Mouse (Mus musculus) midbrain, embryonic 14.5 days (tissue): Measurements from ENCODE around the gene Hsdl2. TPM values are rescaled to one million over a fixed set of nuclear protein-coding genes. Genes with fewer than 3 reads are reported as not detected.

Source experiments
- ATAC-seq: fragments of 200-750 bp; cut with Nextera tagmentation; 2 replicates; pipeline ENCODE4 v1.8.0; 2017; ENCODE audit warnings: moderate number of reproducible peaks, moderate library complexity; ENCODE audit not compliant: low FRiP score, low TSS enrichment
- DNase-seq: peaks from one replicate; pipeline ENCODE4 v3.0.0-alpha.2; 2015
- H3K27ac ChIP-seq: fragments of 300-500 bp; sonication (generic); replicated peaks from 2 replicates; pipeline ENCODE4 v1.5.1; 2014; ENCODE audit warnings: mild to moderate bottlenecking, low read depth, low read length, moderate library complexity
- H3K27me3 ChIP-seq: fragments of 300-500 bp; sonication (generic); 2 replicates; pipeline ENCODE4 v1.6.1; 2014; ENCODE audit warnings: low read length, control low read depth, mixed read lengths; ENCODE audit not compliant: control insufficient read depth, insufficient read depth
- H3K36me3 ChIP-seq: fragments of 300-500 bp; sonication (generic); 2 replicates; pipeline ENCODE4 v1.6.1; 2014; ENCODE audit warnings: low read length, control low read depth; ENCODE audit not compliant: control insufficient read depth, insufficient read depth
- H3K4me1 ChIP-seq: fragments of 300-500 bp; sonication (generic); 2 replicates; pipeline ENCODE4 v1.6.1; 2014; ENCODE audit warnings: mild to moderate bottlenecking, antibody characterized with exemption, low read length, control low read depth; ENCODE audit not compliant: control insufficient read depth, insufficient read depth
- H3K4me2 ChIP-seq: fragments of 300-500 bp; sonication (generic); 2 replicates; pipeline ENCODE4 v1.6.1; 2014; ENCODE audit warnings: mild to moderate bottlenecking, low read length, moderate library complexity
- H3K4me3 ChIP-seq: fragments of 300-500 bp; sonication (generic); replicated peaks from 2 replicates; pipeline ENCODE4 v1.5.1; 2014; ENCODE audit warnings: low read depth, low read length
- H3K9ac ChIP-seq: fragments of 300-500 bp; sonication (generic); replicated peaks from 2 replicates; pipeline ENCODE4 v1.6.1; 2014; ENCODE audit warnings: mild to moderate bottlenecking, low read length, moderate library complexity
- H3K9me3 ChIP-seq: fragments of 300-500 bp; sonication (generic); 2 replicates; pipeline ENCODE4 v1.6.1; 2016; ENCODE audit warnings: low read length, control low read depth, mixed read lengths; ENCODE audit not compliant: control insufficient read depth
- WGBS: fragments of 180-500 bp; shearing (Covaris S2); extraction: QIAGEN DNeasy Blood & Tissue Kit; methylation state at CpG from one replicate; pipeline ENCODE4 v1.1.7; 2014; 5-methylcytosine and 5-hydroxymethylcytosine counted together
- polyA plus RNA-seq: library from polyadenylated mRNA; unstranded; fragments of >200 nt; fragmentation: Nextera tagmentation; extraction: Ambion mirVana; gene quantifications from 2 replicates; pipeline ENCODE4 v1.2.1, GENCODE M21; 2014

The Hsdl2 gene
- polyA plus RNA-seq, 1 experiment from 2014 or later, result 31.7 TPM

DNA sequence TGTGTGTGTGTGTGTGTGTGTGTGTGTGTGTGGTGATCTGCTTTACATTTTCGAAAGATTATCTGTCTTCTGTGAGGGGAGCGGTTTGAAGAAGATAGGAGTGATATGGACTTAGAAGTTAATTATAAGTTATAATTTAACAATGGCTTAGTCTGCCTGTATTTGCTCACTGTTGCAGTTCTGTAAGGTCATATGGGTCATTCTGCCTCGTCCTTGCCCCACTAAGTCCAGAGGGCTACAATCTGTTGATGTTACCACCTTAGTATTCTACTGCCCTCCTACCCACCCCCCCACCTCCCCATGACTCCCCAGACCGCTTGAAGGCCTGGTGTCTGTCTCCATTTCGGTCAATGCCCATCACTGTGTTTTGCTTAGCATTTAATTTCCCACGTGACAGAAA, 82.1 kb downstream of the Hsdl2 start:
- 95% methylated on average over 6 of the region's 6 CpGs for WGBS

DNA sequence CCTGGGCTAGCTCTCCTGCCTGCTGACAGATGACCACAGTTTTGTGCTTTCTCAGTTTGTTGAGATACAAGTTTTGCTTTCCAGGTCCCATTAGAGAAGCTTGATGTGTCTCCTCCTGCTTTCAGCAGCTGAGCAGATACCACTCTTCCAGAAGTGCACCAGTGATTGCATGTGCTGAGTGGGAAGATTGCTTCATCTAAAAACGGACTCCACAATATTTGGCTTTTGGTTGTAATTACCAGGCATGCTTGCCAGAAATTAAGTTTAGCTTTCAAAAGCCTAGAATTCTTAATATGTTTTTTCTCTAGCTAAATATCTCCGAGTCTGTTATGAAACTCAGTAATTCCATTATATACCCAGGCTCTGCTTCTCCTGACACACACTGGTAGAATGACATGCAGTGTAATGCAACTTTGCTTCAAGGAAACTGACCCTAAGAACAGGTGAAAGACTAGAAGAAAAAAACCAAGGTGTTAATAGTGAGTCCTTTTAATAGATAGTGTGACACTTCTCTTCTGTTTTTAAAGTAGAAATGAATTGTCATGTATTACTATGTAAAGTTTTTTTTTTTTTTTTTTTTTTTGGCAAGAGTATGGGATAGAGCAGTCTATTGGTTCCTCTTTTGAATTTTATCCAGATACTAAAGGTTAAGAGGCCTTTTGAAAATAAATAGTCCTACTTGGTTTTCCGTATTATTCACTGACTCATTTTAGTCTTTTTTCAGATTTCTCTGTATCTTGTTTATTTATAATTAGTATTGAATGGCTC, 85.4 kb downstream of the Hsdl2 start:
- WGBS, result 92% methylated on average over 3 of the region's 3 CpGs

More for the DNA sequence above, 82.1 kb downstream of the Hsdl2 start:
- no peaks in the 10 kb centered on the region for H3K36me3 ChIP-seq
- H3K4me2 ChIP-seq, result no peak overlapping the region
- H3K27ac ChIP-seq, result no peak overlapping the region
- H3K9ac ChIP-seq, result no peak overlapping the region
- H3K4me1 ChIP-seq, result no peaks in the 10 kb centered on the region
- DNase-seq (no peak), ATAC-seq (no peak)
- H3K27me3 ChIP-seq, result no peaks in the 10 kb centered on the region
- no peaks in the 10 kb centered on the region for H3K9me3 ChIP-seq
- H3K4me3 ChIP-seq, result no peak overlapping the region

DNA sequence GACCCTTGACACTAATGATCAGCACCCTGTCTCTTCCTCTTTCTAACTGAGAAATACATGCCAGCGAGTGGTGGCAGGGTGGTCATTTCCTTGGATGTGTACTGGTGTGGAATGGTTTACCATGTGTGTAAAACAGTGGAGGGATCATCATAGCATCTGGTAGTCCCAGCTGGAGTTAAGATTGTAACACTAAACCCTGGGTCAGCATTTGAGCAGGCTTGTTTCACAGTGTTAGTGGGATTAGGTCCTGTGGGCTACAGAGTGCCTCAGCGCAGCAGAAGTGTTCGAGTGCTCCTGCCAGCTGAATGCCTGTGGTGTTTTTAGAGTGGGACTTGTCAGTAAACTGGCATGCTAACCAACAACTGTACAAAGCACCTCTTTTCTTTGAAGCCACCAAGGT, 86.7 kb downstream of the Hsdl2 start:
- Histone ChIP-seq H3K36me3 (no peaks in the 10 kb centered on the region), H3K27ac (no peak overlapping the region), H3K4me3 (no peak overlapping the region), H3K4me1 (no peaks in the 10 kb centered on the region), H3K27me3 (no peaks in the 10 kb centered on the region), H3K9me3 (no peaks in the 10 kb centered on the region), H3K4me2 (no peak overlapping the region), H3K9ac (no peak overlapping the region)
- ATAC-seq, result no peak
- 46% methylated on average over 3 of the region's 3 CpGs for WGBS
- DNase-seq, result no peak

More for the DNA sequence above, 85.4 kb downstream of the Hsdl2 start:
- no peaks in the 10 kb centered on the region for H3K27me3 ChIP-seq
- ATAC-seq, result no peak
- H3K9ac ChIP-seq, result no peak overlapping the region
- DNase-seq, result no peak
- H3K27ac ChIP-seq, result no peak overlapping the region
- H3K4me3 ChIP-seq, result no peak overlapping the region
- H3K4me1 ChIP-seq, result no peaks in the 10 kb centered on the region
- no peaks in the 10 kb centered on the region for H3K9me3 ChIP-seq
- H3K36me3 ChIP-seq, result no peaks in the 10 kb centered on the region
- H3K4me2 ChIP-seq, result no peak overlapping the region

Other genes starting within 250 kb of the Hsdl2 start
- gene Susd1, start 142.9 kb upstream of the Hsdl2 start, polyA plus RNA-seq, result 0.72 and 0.86 TPM in 2 replicates
- 23.7 and 24.7 TPM in 2 replicates for gene Ptbp3, start 32.2 kb upstream of the Hsdl2 start, polyA plus RNA-seq
- 50.9 and 62.2 TPM in 2 replicates for gene E130308A19Rik, start 44.6 kb downstream of the Hsdl2 start, polyA plus RNA-seq
- gene Inip, start 220.0 kb downstream of the Hsdl2 start, polyA plus RNA-seq, result 55.7 and 64.6 TPM in 2 replicates
- gene Snx30, start 224.3 kb downstream of the Hsdl2 start, polyA plus RNA-seq, result 22.7 and 23.4 TPM in 2 replicates